Mouse (Mus musculus): ENCODE measurements around the gene Zmat5. TPM values are rescaled to one million over a fixed set of nuclear protein-coding genes. Genes with fewer than 3 reads are reported as not detected.

Zmat5 gene
- total RNA-seq, 1 experiment from 2014 or later = 35.1 TPM

GRCm38 (mm10) chr11:4771756-4772155 is 67.3 kb downstream of the Zmat5 start:
- DNase-seq = no peak

GRCm38 (mm10) chr11:4772925-4773324 is 68.4 kb downstream of the Zmat5 start:
- DNase-seq = peak; percentile 85

- DNase-seq = no peak
Observed at GRCm38 (mm10) chr11:4780927-4781326, 76.4 kb downstream of the Zmat5 start.

- DNase-seq = no peak
Observed at GRCm38 (mm10) chr11:4783116-4783515, 78.6 kb downstream of the Zmat5 start.

- DNase-seq = peak; percentile 52
Observed at GRCm38 (mm10) chr11:4784629-4785142, 80.2 kb downstream of the Zmat5 start.

Other genes starting within 250 kb of the Zmat5 start
- gene Mtmr3, start 109.8 kb upstream of the Zmat5 start, total RNA-seq (2021) = 49.8 and 53.9 TPM in 2 replicates
- not detected in 2 replicates for gene Gm11032, start 84.6 kb upstream of the Zmat5 start, total RNA-seq (2021)
- 31.3 and 36.4 TPM in 2 replicates for gene Ascc2, start 66.9 kb upstream of the Zmat5 start, total RNA-seq (2021)
- gene Uqcr10, start 336 bp upstream of the Zmat5 start, total RNA-seq (2021) = 1,088 and 1,101 TPM in 2 replicates
- 0.15 and 0.41 TPM in 2 replicates for gene Cabp7, start 42.1 kb downstream of the Zmat5 start, total RNA-seq (2021)
- 102 and 106 TPM in 2 replicates for gene Nf2, start 144.9 kb downstream of the Zmat5 start, total RNA-seq (2021)
- 23.1 and 41.1 TPM in 2 replicates for gene Nipsnap1, start 169.3 kb downstream of the Zmat5 start, total RNA-seq (2021)
- gene Thoc5, start 190.6 kb downstream of the Zmat5 start, total RNA-seq (2021) = 29.9 and 34.6 TPM in 2 replicates
- 1.8 and 2.8 TPM in 2 replicates for gene Nefh, start 243.4 kb downstream of the Zmat5 start, total RNA-seq (2021)

All from adrenal gland, postnatal 14 days (tissue).